Mouse (Mus musculus) megakaryocyte progenitor cell, adult 5-6 weeks (primary cell): ENCODE measurements around the gene Chd2. TPM values are rescaled to one million over a fixed set of nuclear protein-coding genes. Genes with fewer than 3 reads are reported as not detected.
A peak's percentile ranks its signal among the peaks of the same experiment; 100 is the strongest.
"Not testable (repeated sequence)": the region's sequence is repeated elsewhere in the genome, so short reads cannot be mapped to it uniquely, and the experiment has no call there.

ENCODE experiments used
- ATAC-seq: replicated peaks from 2 replicates; pipeline ENCODE4 v1.8.0; 2016; ENCODE audit warnings: mild to moderate bottlenecking, moderate TSS enrichment, inconsistent platforms; ENCODE audit not compliant: poor library complexity
- total RNA-seq, 2 experiments: library from RNA; stranded (forward) in 1 of 2; stranded (reverse) in 1 of 2; fragments of 157-497, 149-512 nt in 1 of 2; fragments of 200-1000 nt in 1 of 2; gene quantifications; 2 replicates each; pipeline versions ENCODE4 v1.2.3 to v1.2.4; 2015 to 2017

Gene Chd2
- total RNA-seq, 2 experiments from 2014 or later: 54.3 to 82.2 TPM

DNA sequence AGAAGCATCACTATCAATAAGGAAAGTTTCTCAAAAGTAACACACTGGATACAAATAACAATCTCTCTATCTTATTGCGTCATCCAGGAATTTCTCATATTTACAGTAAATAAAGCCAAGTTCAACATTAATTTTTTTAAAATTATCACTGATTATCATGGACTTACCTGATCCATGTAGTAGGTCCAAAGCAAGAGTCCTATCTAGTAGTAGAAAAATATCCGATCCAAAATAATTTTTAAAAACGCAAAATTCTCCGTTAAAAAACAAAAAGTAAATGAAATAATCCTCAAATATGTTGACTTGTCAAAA is 595 bp downstream of the Chd2 start:
- ATAC-seq: no peak

DNA sequence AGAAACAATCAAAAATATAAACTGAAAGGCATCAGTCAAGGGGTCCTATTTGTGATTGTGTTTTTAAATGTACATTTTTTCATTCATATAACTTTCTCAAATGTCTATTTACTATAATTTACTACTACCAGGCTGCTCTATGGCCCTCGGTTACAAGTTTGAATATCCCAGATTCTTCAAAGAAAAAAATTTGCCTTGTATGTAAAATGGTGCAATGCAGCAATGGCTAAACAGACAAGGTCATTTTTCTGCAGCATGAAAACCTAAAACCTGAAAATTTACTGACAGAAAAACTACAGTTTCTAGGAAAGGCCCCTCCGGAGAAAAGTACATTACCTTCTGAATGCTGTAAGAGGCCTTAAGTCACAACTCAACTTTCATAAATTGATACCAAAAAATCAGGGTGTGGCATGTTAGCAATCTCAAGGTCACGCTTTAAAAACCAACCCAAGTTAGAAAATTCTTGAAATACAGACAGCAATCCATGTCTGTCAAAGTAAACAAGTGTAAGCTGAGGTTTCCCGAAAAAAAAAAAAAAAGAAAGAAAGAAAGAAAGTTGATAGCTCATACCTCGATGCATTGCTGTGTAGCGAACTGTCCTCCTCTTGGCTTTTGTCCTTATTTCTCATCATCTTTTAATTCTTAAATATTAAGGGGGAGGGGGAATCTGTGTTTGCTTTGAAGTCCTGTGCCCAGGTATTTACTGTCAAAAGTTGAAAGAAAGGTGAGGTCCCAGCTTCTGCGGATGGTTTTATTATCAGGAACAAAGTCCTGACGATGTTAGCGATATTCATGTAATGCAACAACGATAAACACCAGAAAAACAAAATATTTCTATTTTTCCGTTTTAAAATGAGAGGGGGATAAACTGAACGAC is 1.2 kb downstream of the Chd2 start:
- no peak for ATAC-seq

DNA sequence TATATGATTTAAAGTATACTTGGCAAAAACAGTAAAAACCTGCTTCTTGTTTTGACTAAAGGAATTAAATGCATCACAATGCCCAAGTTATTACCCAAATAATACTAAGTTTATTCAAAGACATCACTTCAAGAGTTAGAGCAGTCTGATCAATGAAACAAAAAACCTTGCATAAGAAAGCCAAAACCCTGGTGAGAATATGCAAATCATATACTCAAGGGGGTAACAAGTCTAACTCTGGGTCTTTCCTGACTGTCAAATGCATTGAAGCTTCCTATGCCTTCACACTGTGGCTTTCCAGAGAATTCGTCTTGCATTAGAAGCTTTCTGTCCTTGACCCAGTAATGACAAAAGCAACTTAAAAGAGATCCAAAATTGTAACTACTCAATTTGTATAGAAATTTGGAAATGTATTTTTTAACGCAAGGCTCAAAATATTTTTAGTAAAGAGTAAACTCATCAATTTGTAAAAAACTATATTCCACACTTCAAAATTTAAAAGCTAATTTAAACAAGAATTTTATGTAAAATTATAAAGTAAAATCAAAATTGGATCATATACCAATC is 2.4 kb downstream of the Chd2 start:
- no peak for ATAC-seq

DNA sequence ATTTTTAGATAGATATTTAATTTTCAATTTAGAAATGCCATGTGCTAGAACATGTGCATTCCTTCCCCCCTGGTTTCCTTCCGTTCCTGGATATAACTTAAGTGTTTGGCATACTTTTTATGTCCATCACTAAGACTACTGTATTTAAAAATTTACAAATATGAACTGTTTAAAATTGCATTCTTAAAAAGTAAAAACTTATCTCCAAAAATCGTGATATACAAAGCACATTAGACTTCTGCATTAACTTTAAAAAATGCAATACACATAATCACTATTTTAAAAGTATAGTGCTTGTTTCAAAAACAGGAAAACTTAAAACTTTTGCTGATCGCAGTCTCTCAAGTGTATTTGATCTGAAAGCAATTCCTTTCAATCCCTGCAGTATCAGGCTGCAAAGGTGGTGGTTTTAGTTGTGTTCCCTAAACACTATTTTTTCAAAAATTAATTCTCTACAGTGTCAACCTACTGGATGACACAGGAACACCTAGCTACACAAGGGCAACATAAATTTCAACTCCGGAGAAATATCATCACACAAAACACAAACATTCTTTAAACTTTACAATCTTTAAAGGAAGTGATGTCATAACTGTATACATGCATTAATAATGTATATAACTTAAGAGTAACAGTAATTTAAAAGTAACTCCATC is 3.1 kb downstream of the Chd2 start:
- no peak for ATAC-seq

DNA sequence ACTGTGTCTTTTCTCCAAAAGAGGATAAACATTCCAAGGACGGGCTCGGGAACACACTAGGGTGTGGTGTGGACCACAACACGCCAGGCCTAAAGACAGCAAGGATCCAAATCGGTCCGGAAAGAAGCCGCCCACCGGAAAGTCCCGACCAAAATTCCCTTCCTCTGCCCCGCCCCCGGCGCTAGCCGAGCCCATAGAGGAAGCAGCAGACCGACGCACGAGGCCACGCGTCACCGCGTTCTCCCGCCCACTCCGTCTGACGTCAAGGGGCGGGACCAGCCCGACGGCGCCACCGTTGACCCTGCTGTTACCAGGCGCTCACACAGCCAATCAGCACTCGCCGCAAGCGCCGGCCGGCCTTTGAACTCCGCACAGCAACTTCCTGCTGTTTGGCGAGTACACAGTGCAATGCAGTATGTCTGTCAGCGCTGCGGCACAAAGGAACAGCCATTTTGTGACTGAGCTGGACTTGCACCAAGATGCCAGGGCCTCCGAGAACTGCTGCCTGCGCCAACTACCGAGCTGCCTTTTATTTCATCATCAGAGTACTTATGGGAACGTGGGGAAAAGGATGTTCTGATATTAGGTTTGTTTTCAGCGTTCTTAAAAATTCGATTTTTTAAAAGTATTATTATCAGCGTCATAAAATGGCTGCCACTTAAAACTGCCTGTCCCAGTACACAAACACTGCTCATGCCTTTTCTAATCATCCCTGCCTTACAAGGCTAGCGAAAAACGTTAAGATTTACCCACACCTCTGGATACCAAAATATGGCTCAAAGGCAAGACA is 3.8 kb downstream of the Chd2 start:
- peak; percentile 85 for ATAC-seq

DNA sequence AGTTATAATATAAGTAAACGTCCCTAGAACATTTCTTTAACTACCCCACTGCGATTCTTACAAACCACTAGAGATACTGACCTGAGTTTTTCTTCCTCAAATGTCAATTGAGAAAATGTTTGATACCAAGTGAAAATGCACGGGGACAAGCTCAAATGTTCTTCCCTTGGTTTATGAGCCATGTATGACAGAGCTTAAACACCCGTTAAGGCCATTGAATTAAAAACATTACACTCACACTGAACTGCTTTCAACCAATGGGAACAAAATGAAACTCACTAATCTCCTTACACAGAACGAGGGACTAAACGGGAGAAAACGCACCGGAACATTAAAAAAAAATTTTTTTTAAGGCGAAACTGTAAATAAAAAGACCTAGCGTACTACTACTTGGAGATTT is 4.4 kb downstream of the Chd2 start:
- ATAC-seq: 0 out of 2 replicates have a peak, but pooled peaks have one; percentile 3

DNA sequence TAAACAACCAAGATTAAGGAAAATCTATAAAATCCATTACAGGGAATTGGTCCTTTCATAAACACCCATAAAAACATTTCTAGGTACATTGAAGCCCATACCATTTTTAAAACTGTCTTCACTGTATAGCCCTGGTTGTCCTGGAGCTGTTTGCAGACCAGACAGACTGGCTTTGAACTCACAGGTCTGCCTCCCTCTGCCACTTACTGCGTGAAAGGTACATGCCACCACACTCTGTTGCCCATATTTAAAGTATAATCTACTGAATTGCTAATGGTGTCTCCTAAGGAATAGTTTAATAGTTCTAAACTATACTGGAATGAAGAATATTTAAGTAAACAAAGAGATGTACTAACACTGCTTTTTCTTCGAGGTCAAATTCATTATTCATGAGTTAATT is 5.1 kb downstream of the Chd2 start:
- ATAC-seq: no peak

DNA sequence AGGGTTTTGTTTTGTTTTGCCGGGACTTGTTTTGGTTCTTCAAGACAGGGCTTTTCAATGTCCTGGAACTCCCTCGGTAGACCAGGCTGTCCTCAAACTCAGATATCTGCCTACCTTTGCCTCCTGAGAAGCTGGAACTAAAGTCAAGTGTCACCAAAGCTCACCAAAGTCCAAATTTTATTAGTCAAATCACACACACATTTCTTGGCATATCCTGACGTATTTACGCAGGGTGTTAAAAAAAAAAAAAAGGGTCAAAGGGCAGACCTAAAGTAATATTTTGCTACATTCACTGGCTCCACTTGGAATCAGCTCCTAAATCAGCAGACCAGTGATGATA is 5.8 kb downstream of the Chd2 start:
- ATAC-seq: no peak

DNA sequence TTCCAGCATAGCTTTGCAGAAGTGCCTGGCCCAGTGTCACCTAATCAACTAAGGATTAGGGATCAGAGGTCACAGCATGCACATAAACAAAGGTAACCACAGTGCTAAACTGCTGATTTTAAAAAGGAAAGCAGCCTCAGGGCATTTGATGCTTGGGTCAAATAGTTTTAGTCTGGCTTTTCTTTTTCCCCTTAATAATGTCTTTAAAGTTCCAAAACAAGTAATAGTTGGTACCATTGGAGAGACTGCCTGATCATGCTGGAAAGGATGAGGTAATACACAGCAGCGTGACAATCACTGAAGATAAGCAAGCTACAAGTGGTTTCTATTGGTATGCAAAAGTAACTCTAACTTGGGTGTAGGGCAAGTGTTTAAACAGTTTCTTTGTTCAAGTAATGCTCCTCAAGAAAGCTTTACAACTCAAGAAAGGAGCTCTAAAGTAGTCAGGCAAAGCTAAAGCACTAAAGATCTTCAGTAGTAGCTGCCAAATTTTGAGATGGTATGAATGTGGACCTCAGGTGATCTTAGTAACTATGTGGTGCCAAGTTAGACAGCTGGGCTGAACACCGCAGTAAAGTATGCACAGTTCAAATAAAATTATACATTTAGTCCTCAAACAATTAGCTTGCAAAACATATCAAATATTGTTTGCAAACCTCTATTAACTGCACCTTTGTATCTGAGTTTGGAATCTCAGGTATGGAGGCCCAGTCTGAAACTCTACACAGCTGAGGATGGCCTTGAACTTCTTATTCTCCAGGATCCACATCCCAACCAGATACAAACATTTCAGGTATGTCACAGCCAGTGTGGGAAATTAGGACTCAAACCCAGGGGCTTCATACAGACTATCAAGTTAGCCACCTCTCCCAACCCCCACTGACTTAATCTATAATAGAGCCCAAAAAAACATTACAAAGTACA is 6.4 kb downstream of the Chd2 start:
- no peak for ATAC-seq

DNA sequence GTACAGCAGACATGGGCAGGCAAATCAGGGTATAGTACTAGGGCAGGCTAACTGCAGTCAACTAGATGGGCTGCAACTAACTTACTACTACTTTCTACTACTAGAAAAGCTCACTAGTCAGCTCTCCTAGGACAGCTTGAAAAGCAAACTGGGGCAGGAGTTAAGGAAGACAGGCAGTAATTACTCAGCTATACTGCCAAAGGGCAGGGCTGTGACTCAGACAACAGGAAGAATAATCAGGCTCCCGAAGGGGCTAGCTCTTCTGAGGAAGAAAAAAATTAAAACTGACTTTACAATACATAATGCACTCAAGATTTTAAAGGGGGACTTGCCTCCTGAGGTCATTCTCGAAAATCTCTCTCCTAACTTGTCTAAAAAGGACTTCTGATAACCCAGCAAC is 8.2 kb downstream of the Chd2 start:
- ATAC-seq: no peak

DNA sequence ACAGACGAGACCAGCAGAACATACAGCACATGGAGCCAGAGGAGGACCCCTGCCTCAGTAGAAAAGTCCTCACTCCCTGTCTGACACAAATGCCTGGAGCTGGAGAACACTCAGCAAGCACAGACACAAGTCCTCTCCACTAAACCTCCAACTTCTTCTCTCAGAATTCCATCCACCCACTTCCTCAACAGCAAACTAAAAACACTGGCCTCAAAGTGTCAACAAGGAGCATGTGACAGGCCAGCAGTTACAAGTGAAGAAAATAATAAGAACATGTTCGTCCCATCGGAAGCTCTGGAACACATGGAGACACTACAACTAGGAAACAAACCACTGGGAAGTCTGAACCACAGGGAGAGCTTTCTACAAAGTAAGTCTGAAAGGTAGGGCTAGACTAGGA is 8.7 kb downstream of the Chd2 start:
- no peak for ATAC-seq

DNA sequence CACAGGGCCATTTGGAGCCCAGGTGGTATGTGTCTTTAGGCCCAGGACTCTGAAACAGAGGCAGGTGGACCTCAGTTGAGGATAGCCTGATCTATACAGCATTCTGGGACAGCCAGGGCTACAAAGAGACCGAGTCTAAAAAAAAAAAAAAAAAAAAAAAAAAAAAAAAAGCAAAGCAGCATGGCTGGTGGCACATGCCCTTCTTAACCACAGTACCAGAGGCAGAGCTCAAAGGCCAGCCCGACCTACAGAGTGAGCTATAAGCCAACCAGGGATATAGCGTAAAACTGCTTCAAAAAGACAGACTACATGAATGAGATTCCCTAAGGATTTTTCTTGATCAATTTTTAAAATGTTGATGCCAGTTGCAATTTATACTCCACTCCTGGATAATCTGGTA is 9.5 kb downstream of the Chd2 start:
- ATAC-seq: no peak

DNA sequence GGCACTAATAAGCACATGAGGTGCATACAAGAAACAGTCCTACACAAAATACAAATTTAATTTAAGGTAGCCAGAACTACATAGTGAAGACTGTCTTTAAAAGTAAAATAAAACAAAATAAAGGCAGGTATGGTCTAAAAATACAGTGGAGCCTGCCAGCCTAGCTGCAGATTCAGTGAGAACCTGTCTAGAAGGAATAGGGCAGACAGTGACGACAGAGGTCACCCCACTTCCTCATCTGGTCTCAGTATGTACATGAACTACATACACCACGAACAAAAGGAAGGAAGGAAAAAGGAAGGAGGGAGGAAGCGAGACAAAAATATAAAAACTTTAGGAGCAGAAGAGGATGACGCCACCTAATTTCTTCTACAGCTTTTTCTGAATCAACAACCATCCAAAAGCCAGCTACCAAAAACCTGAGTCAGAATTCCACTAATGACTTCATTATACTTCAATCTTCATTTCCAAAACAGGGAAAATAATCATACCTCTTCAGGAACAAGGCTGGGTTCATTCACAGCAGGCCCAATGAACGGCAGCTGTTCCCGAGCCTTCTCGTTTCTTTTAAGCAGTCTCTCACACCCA is 10.0 kb downstream of the Chd2 start:
- peak; percentile 73 for ATAC-seq

DNA sequence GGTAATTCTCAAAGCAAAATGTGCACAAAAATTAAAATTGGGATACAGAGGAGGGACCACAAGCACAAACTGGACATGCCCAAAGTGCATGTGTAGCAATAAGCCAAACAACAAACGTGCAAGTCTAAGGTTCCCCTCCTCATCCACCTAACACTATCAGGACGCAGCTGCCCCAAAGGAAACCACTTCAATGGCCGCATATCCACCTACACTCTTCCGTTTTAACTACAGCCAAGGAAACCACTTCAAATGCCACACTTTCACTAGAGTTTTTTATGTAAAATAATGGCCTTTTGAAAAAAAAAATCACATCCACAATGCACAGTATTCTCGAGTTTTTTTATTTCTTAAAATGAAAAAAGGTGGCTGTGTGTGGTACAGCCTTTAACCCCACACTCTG is 10.8 kb downstream of the Chd2 start:
- peak; percentile 35; the same call in 1 of the 2 replicates for ATAC-seq

DNA sequence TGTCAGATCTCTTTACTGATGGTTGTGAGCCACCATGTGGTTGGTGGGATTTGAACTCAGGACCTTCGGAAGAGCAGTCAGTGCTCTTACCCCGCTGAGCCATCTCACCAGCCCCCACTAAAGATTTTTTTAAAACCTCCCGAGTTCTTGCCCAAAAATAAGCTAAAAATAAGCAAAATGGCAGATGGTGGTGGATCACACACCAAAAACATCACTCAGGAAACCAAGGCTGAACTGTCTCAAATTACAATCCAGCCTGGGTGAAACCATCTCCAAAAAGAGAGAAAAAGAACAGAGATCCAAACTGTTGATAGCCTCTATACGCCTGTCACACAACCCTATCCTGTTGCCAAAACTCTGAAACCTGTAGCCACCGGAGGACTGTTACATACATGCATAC is 11.5 kb downstream of the Chd2 start:
- no peak for ATAC-seq

DNA sequence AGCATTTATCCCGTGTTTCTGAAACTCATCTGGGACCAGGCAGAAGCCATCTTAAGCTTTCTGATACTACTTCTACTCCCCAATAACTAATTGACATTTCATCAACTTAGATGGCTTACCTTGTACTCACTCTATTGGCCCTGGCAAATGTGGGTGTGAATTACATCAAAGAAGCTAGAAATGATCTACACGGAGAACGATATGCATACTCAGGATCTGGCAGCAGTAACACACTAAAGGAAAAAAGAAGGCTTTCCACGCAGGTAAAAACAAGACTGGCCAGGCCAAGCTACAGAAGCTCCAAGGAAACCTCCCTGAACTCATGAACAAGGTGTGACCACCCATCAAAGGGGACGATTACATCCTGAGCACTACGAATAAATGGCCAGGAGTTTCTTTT is 12.4 kb downstream of the Chd2 start:
- ATAC-seq: no peak

DNA sequence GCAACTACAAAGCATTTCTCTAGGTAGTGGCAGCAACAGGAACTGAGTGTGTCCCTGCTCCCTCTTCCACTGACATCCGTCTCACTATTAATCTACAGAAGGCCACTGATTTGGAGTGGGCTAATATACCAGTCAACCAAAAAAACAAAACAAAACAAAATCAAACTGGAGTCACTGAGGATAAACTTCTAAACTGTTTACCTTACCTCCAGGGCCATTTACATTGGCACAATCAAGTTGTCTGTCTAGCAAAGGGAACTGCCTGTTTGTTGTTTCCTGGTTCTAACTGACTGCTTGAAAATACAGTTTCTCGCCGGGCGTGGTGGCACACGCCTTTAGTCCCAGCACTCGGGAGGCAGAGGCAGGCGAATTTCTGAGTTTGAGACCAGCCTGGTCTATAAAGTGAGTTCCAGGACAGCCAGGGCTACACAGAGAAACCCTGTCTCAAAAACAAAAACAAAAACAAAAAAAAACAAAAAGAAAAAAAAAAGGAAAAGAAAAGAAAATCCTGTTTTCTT is 13.2 kb downstream of the Chd2 start:
- not testable (repeated sequence) for ATAC-seq

DNA sequence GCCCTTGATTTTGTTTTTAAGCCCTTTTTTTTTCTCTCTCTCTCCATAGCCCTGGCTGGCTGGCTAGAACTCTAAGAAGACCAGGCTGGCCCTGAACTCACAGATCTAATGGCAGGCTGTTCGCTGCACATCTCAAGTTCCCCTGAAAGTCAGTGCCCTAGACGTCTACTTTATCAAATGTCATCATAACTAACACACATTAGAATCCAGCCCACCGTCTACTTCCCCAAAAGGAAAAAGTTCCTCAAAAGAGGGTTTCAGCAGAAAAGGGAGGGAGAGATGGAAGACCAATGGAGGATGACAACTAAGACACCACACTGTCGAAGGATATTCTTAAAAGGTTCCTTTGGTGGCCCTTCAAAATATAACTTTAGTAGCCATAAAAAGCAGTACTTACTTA is 14.4 kb downstream of the Chd2 start:
- peak; percentile 38 for ATAC-seq

DNA sequence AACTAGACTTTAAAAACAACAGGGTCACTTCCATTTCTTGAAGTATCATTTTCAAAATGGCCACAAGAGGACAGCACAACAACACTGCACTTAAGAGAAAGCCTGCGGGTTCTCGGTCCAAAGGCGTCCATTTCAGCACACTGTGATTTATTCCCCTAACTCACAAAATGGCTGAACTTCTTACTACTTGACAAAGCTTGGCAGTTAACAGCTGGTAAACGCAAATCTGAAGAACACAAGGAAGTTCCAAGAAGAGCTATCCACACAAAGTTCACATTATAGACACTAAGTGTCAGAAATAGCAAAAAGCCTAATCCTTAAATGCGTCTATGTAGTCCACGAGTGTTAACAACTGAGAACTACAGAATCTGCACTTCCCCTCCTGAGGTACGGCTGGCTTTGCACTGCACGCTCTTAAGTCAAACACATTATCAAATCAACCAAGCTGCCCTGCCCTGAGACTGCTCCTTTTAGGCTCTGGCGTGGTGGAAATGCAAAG is 17.1 kb downstream of the Chd2 start:
- ATAC-seq: peak; percentile 93
